Mouse (Mus musculus): ENCODE measurements at regions not wholly inside any gene's neighbourhood (a gene's known extent, or its start where the extent isn't known, plus 50 kb on each side); places are given as distances from the start of the nearest gene placed in this dataset.

DNA sequence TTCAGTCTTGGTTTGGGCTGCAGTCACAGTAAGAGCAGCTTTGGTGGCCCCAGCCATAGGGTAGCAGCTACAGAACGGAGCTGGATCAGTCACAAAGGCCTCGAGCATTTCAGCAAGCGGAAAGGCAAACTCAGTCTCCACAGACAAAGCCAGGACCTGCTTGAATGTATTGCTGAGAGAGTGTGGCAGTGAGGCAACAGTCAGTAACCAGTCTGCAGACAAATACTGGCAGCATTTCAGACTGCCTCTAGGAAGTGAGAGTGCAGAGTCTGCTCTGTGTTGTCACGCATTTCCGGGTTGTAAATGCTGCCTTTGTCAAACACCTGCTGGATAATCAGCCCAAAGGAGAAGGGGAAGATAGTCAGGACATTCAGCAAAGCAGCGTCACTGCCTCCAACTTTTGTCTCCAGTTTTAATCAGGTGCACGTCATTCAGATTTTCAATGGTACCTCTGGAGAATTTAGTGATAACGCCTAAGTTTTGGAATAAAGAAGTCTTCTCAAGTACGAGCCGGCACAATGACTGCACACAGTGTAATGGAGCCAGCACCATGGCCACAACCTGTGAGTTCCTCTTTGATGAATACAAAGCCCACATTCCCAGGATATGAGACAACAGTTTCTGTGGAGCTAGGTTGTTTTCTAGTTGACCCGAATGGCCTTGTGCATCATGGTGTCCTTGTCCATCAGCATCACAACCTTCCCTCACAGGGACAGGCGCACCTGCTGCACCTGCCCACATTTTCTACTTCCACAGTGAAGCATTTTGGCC lies 224.3 kb upstream of the Tmem161b start:
- no peak for TF ChIP-seq EP300 (IDR thresholded peaks at IDR 0.05; ENCODE audit: low read depth)
- no peak for TF ChIP-seq CTCF (IDR thresholded peaks at IDR 0.05; ENCODE audit: low read depth)

All from liver, embryonic 14.5 days (tissue).